Mouse (Mus musculus): ENCODE results near the gene Srrm3.

GRCm38 (mm10) chr5:135916051-135916565, 109.4 kb downstream of the Srrm3 start:
- no peak for TF ChIP-seq POLR2A (IDR thresholded peaks at IDR 0.05; ENCODE audit: control insufficient read depth, low read depth, low read length)
- no peak for TF ChIP-seq CTCF (IDR thresholded peaks at IDR 0.05; ENCODE audit: control insufficient read depth, insufficient read depth, insufficient replicate concordance, low read depth, low read length)
